Mouse (Mus musculus): ENCODE measurements around the gene Kctd10. TPM values are rescaled to one million over a fixed set of nuclear protein-coding genes. Genes with fewer than 3 reads are reported as not detected.

The Kctd10 gene
- polyA plus RNA-seq, 1 experiment: 85.6 TPM

DNA sequence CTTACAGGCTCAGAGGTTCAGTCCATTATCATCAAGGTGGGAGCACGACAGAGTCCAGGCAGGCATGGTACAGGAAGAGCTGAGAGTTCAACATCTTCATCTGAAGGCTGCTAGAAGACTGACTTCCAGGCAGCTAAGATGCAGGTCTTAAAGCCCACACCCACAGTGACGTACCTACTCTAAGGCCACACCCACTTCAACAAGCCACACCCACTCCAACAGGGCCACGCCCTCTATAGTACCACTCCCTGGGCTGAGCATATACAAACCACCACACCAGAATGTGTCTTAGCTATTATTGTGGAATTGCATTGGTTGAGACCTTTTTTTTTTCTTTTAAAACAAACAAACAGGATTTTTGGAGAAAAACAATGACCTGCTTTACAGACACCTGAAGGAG lies 34.8 kb downstream of the Kctd10 start:
- DNase-seq (ENCODE audit: low read depth): no peak

DNA sequence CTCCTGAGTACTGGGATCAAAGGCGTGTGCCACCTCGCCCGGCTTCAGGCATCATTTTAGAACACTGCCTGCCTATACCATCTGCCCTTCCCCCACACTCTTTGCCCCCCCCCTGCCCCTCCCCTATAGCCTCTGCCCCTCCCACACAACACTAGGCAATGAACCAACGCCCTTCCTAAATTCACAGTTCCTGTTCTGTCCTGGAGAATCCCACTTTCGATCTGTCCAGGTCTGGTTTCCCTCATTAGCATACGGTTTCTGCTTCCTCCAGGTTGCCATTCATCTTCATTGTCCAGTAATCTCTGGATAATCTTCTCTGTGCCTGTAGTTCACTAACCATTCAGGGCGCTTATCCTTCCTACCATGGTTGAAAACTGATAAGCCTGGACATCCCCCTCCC lies 36.7 kb downstream of the Kctd10 start:
- no peak for DNase-seq (ENCODE audit: low read depth)

DNA sequence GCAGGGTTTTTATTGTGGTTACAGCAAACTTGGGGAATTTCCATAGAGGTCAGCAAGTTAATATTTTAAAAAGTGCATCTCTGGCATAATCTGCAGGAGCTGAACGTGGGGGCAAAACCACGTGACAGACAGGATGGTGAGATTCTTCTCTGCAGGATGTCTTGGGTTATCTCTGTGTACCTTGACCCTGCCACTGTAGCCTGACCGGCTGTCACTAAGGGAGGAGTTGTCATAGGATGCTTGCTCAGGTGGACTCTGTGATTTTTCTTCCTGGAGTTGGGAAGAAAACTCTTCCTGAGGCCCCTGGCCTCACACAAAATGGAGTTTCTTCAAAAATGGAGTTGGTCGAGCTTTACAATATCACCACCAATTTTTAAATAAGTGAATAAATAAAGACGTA lies 37.3 kb downstream of the Kctd10 start:
- no peak for DNase-seq (ENCODE audit: low read depth)

DNA sequence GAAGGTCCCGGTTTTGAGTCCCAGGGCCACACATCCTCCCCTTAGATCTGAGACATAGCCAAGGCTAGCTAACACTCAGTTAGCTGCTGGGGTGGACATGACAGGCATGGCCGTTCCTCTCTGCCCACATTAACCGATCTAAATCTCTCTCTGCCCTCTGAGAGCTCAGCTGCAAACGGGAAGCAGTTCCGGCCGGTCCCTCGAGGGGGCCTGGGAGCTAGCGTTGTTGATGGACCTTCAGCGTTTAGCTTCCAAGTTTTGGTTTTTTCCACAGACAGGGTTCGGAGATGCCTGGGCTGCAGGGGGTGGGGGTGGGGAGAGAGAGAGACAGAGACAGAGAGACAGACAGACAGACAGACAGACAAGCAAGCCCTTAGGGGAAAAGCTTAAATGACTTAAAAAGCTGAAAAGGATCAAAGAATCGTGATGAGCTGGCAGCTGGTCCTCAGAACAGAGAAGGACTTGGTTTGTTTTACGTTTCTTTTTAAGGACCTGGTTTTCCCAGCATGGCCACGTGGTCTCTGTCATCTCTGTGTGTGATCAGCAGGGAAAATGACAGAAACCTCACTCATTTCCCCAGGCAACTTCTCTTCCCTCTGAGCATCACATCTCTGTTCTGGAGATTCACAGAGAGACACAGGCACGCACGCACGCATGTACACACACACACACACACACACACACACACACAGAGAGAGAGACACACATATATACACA lies 56.4 kb downstream of the Kctd10 start:
- no peak for DNase-seq (ENCODE audit: low read depth)

DNA sequence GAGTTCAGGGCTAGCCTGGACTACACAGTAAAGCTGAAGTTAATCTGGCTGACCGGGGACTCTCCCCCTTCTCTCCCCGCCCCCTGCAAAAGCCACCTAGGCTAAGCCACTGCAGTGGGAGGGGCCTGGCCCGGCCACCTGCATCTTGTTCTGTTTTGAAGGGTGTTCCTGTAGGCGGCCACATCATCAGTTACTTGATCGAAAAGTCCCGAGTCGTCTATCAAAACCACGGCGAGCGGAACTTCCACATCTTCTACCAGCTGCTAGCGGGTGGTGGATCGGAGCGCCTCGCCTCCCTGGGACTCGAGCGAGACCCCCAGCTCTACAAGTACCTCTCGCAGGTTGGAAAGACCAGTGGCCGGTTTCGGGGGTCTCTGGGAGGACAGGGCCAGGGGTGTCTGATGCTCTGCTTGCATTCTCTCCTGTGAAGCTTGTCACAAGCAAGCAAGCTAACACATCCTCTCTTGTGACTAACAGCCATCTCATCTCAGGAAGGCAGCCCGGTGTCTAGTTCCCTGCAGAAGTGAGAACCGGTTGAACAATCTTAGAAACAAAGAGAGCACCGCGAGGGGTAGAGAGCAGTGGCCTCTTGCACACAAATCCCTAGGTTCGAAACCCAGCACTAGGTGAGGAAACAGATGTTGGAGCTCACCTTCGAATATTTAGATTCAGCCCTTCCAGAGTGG lies 57.1 kb downstream of the Kctd10 start:
- DNase-seq (ENCODE audit: low read depth): no peak

Other genes with a start within 250 kb of the Kctd10 start
- 15.1 and 18.5 TPM in 2 replicates for gene Acacb, start 234.0 kb downstream of the Kctd10 start, polyA plus RNA-seq (2012; rRNA removed)
- 0.03 and 0.24 TPM in 2 replicates for gene Foxn4, start 106.7 kb downstream of the Kctd10 start, polyA plus RNA-seq (2012; rRNA removed)
- gene Myo1h, start 91.3 kb downstream of the Kctd10 start, polyA plus RNA-seq (2012; rRNA removed): 0.77 and 1.1 TPM in 2 replicates
- 54.5 and 59.4 TPM in 2 replicates for gene Ube3b, start 99 bp upstream of the Kctd10 start, polyA plus RNA-seq (2012; rRNA removed)
- gene Mmab, start 63.6 kb upstream of the Kctd10 start, polyA plus RNA-seq (2012; rRNA removed): 19.0 and 22.0 TPM in 2 replicates
- gene Mvk, start 63.8 kb upstream of the Kctd10 start, polyA plus RNA-seq (2012; rRNA removed): 37.0 and 49.8 TPM in 2 replicates
- 2.1 TPM in 2 replicates for gene Fam222a, start 187.5 kb upstream of the Kctd10 start, polyA plus RNA-seq (2012; rRNA removed)

Data from gonadal fat pad, adult 2 months (tissue).